Mouse (Mus musculus): ENCODE data around the gene Igfbp3. TPM values are rescaled to one million over a fixed set of nuclear protein-coding genes. Genes with fewer than 3 reads are reported as not detected.

The Igfbp3 gene
- polyA plus RNA-seq, 1 experiment = 15.1 TPM

DNA sequence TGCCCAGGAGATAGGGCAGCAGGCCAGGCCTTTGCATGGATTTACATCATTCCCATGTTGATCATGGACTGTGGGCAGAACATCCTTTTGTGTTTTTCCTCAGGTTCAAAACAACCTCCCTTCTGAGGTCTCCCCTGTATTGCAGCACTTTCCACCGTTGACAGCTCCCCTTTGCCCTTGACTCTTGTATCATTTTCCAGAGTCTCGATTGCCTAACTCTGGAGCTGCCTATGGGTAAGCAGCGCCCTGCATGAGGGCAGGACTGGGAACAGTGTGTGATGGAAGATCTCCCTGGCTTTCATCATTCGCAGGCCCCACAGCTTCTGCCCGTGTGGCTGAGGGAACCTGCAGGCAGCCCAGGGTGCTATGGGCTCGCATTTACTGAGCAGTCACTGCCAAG, 21.0 kb downstream of the Igfbp3 start:
- TF ChIP-seq CTCF (IDR thresholded peaks at IDR 0.05; ENCODE audit: control insufficient read depth, insufficient read depth, low read length) = no peak
- no peak for TF ChIP-seq POLR2A (IDR thresholded peaks at IDR 0.05; ENCODE audit: borderline replicate concordance, control insufficient read depth, low read depth, low read length)
- Histone ChIP-seq H3K4me3 (replicated peaks; ENCODE audit: control insufficient read depth, low read depth, low read length) (no peak overlapping the region), H3K27ac (ENCODE audit: control insufficient read depth, insufficient read depth, low read depth, low read length, poor library complexity) (no peak overlapping the region), H3K4me1 (ENCODE audit: control insufficient read depth, insufficient read depth, low read length) (no peaks in the 10 kb centered on the region)
- 54% methylated on average over 6 of the region's 6 CpGs for WGBS

GRCm38 (mm10) chr11:7188469-7188868, 25.3 kb downstream of the Igfbp3 start, which contains the start of gene Gm11985:
TSS of gene Gm11985 (minus strand) at chr11:7188569.
- Histone ChIP-seq H3K4me1 (ENCODE audit: control insufficient read depth, insufficient read depth, low read length) (no peaks in the 10 kb centered on the region), H3K27ac (ENCODE audit: control insufficient read depth, insufficient read depth, low read depth, low read length, poor library complexity) (no peak within 1 kb of the TSS), H3K4me3 (replicated peaks; ENCODE audit: control insufficient read depth, low read depth, low read length) (no peak within 1 kb of the TSS)
- no peak for TF ChIP-seq POLR2A (IDR thresholded peaks at IDR 0.05; ENCODE audit: borderline replicate concordance, control insufficient read depth, low read depth, low read length)
- no peak for TF ChIP-seq CTCF (IDR thresholded peaks at IDR 0.05; ENCODE audit: control insufficient read depth, insufficient read depth, low read length)
- WGBS = 77% methylated on average over 13 of the region's 13 CpGs

GRCm38 (mm10) chr11:7187472-7187871, 26.3 kb downstream of the Igfbp3 start:
- Histone ChIP-seq H3K27ac (ENCODE audit: control insufficient read depth, insufficient read depth, low read depth, low read length, poor library complexity) (no peak overlapping the region), H3K4me1 (ENCODE audit: control insufficient read depth, insufficient read depth, low read length) (no peaks in the 10 kb centered on the region), H3K4me3 (replicated peaks; ENCODE audit: control insufficient read depth, low read depth, low read length) (no peak overlapping the region)
- WGBS = 63% methylated on average over 8 of the region's 8 CpGs
- TF ChIP-seq POLR2A (IDR thresholded peaks at IDR 0.05; ENCODE audit: borderline replicate concordance, control insufficient read depth, low read depth, low read length) (no peak), CTCF (IDR thresholded peaks at IDR 0.05; ENCODE audit: control insufficient read depth, insufficient read depth, low read length) (no peak)

- 52% methylated on average over 1 of the region's 1 CpGs for WGBS
- Histone ChIP-seq H3K4me3 (replicated peaks; ENCODE audit: control insufficient read depth, low read depth, low read length) (no peak overlapping the region), H3K27ac (ENCODE audit: control insufficient read depth, insufficient read depth, low read depth, low read length, poor library complexity) (no peak overlapping the region), H3K4me1 (ENCODE audit: control insufficient read depth, insufficient read depth, low read length) (no peaks in the 10 kb centered on the region)
- no peak for TF ChIP-seq CTCF (IDR thresholded peaks at IDR 0.05; ENCODE audit: control insufficient read depth, insufficient read depth, low read length)
- no peak for TF ChIP-seq POLR2A (IDR thresholded peaks at IDR 0.05; ENCODE audit: borderline replicate concordance, control insufficient read depth, low read depth, low read length)
Measured at GRCm38 (mm10) chr11:7184420-7184819, 29.3 kb downstream of the Igfbp3 start.

- WGBS = 70% methylated on average over 8 of the region's 8 CpGs
- no peaks in the 10 kb centered on the region for H3K4me1 ChIP-seq (ENCODE audit: control insufficient read depth, insufficient read depth, low read length)
- TF ChIP-seq CTCF (IDR thresholded peaks at IDR 0.05; ENCODE audit: control insufficient read depth, insufficient read depth, low read length) = no peak
- no peak for TF ChIP-seq POLR2A (IDR thresholded peaks at IDR 0.05; ENCODE audit: borderline replicate concordance, control insufficient read depth, low read depth, low read length)
Measured at GRCm38 (mm10) chr11:7182409-7183042, 31.2 kb downstream of the Igfbp3 start.

DNA sequence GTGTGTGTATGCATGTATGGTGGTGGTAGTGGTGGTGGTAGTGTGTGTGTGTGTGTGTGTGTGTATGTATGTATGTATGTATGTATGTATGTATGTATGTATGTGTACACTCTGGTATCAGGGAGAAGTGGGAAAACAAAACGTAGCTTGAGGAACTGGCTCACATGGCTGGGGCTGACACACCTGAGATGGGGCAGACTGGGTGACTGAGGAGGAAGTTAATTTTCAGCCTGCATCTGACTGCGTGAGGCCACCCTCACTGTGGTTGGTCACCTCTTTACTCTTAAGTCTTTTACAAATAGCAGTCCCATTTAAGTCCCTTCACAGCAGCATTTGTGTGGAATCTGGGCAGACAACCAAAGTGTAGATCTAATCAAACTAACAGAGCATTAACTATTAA, 34.4 kb downstream of the Igfbp3 start:
- no peak for TF ChIP-seq POLR2A (IDR thresholded peaks at IDR 0.05; ENCODE audit: borderline replicate concordance, control insufficient read depth, low read depth, low read length)
- WGBS = 27% methylated on average over 2 of the region's 2 CpGs
- no peak overlapping the region for H3K27ac ChIP-seq (ENCODE audit: control insufficient read depth, insufficient read depth, low read depth, low read length, poor library complexity)
- no peaks in the 10 kb centered on the region for H3K4me1 ChIP-seq (ENCODE audit: control insufficient read depth, insufficient read depth, low read length)
- no peak overlapping the region for H3K4me3 ChIP-seq (replicated peaks; ENCODE audit: control insufficient read depth, low read depth, low read length)

More at GRCm38 (mm10) chr11:7182409-7183042, 31.2 kb downstream of the Igfbp3 start:
- no peak overlapping the region for H3K27ac ChIP-seq (ENCODE audit: control insufficient read depth, insufficient read depth, low read depth, low read length, poor library complexity)
- no peak overlapping the region for H3K4me3 ChIP-seq (replicated peaks; ENCODE audit: control insufficient read depth, low read depth, low read length)

GRCm38 (mm10) chr11:7178724-7179123, 35.0 kb downstream of the Igfbp3 start:
- no peak for TF ChIP-seq POLR2A (IDR thresholded peaks at IDR 0.05; ENCODE audit: borderline replicate concordance, control insufficient read depth, low read depth, low read length)
- no peak for TF ChIP-seq CTCF (IDR thresholded peaks at IDR 0.05; ENCODE audit: control insufficient read depth, insufficient read depth, low read length)

DNA sequence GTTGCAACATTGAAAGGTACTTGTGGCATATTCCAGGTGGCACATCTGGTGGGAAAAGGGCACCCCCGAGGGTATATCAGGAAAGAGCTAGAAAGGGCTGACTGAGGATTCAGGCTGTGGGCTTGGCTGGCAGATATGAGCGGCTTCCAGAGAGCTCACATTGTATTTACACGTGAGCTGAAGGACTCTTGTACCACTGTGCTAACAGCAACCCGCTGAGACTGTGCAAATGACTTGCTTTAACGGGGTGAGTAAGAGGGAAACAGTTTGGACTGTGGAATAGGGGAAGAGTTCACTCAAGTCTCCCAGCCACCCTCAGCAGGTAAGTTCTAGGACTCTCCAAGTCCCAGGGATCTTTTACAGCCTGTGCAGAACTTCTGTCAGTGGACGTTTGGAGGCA, 40.1 kb downstream of the Igfbp3 start:
- 71% methylated on average over 6 of the region's 6 CpGs for WGBS
- H3K4me3 ChIP-seq (replicated peaks; ENCODE audit: control insufficient read depth, low read depth, low read length) = no peak overlapping the region
- H3K4me1 ChIP-seq (ENCODE audit: control insufficient read depth, insufficient read depth, low read length) = no peaks in the 10 kb centered on the region
- no peak overlapping the region for H3K27ac ChIP-seq (ENCODE audit: control insufficient read depth, insufficient read depth, low read depth, low read length, poor library complexity)
- TF ChIP-seq POLR2A (IDR thresholded peaks at IDR 0.05; ENCODE audit: borderline replicate concordance, control insufficient read depth, low read depth, low read length) = no peak
- no peak for TF ChIP-seq CTCF (IDR thresholded peaks at IDR 0.05; ENCODE audit: control insufficient read depth, insufficient read depth, low read length)

More at GRCm38 (mm10) chr11:7178724-7179123, 35.0 kb downstream of the Igfbp3 start:
- H3K27ac ChIP-seq (ENCODE audit: control insufficient read depth, insufficient read depth, low read depth, low read length, poor library complexity) = no peak overlapping the region
- H3K4me3 ChIP-seq (replicated peaks; ENCODE audit: control insufficient read depth, low read depth, low read length) = no peak overlapping the region
- WGBS = 73% methylated on average over 4 of the region's 4 CpGs
- no peaks in the 10 kb centered on the region for H3K4me1 ChIP-seq (ENCODE audit: control insufficient read depth, insufficient read depth, low read length)

DNA sequence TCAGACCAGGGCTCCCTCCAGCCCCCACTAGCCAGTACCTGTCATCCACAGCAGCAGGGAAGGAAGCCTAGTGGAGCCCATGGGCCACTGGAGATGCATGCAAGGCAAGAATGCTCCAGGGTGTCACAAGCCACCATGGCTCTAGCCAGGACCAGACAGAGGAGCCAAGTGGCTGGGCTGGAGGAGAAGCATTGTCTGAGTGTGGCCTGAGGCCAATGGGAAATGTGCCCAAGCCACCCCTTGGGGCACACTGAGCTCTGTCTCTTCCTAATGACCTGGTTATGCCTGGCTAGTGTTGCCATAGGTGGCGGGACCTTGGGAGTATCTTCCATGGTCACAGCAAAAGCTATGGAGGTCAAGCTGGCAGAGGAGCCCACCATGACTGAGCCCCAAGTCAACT, 44.1 kb downstream of the Igfbp3 start:
- Histone ChIP-seq H3K4me1 (ENCODE audit: control insufficient read depth, insufficient read depth, low read length) (no peaks in the 10 kb centered on the region), H3K4me3 (replicated peaks; ENCODE audit: control insufficient read depth, low read depth, low read length) (no peak overlapping the region), H3K27ac (ENCODE audit: control insufficient read depth, insufficient read depth, low read depth, low read length, poor library complexity) (no peak overlapping the region)
- WGBS = 79% methylated on average over 1 of the region's 1 CpGs
- no peak for TF ChIP-seq POLR2A (IDR thresholded peaks at IDR 0.05; ENCODE audit: borderline replicate concordance, control insufficient read depth, low read depth, low read length)
- no peak for TF ChIP-seq CTCF (IDR thresholded peaks at IDR 0.05; ENCODE audit: control insufficient read depth, insufficient read depth, low read length)
